Mouse (Mus musculus): ENCODE measurements at regions not wholly inside any gene's neighbourhood (a gene's known extent, or its start where the extent isn't known, plus 50 kb on each side); places are given as distances from the start of the nearest gene placed in this dataset.

DNA sequence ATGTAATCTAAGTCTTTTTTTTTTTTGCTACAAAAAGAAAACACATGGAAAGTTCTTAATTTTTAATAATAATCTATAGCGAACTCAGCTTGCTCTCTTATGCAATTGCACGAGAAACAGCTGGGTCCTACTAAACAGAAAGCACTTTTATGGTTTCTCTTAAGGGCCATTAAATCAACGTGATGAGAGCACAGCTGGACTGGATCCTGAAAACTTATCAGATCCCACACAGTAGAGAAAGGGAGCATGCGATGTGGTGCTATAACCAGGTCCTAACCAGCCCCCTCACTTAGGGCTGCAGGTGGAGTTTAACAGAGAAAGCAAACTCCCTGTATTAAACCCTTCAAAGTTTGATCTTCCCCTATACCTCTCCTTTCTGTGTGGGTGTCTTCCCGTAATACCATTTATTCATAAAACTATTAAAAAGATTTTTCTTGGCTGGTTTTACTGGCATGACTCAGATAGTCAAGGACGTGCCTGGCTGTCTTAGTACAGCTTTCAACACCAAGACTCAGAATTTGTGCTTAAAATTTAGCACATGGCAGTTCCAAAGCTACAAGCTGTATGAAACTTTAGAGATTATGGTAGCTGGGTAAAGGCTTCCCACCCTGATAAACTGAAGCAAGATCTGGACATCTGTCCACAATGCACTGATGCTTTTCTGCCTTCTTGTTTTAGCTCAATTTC, 197.3 kb downstream of the Cenpw start:
- Histone ChIP-seq H3K9me3 (replicated peaks; ENCODE audit: control insufficient read depth, low read length) (no peaks in the 10 kb centered on the region), H3K4me2 (ENCODE audit: low read depth, low read length) (no peak overlapping the region), H3K27me3 (ENCODE audit: control insufficient read depth, insufficient read depth, low read length) (no peaks in the 10 kb centered on the region), H3K9ac (replicated peaks; ENCODE audit: low read length) (no peak overlapping the region), H3K4me1 (ENCODE audit: control insufficient read depth, insufficient read depth, low read length) (no peaks in the 10 kb centered on the region), H3K27ac (replicated peaks; ENCODE audit: low read depth, low read length) (no peak overlapping the region), H3K36me3 (replicated peaks; ENCODE audit: control insufficient read depth, insufficient read depth, low read depth, low read length) (no peaks in the 10 kb centered on the region), H3K4me3 (ENCODE audit: low read depth, low read length) (no peak overlapping the region)
- DNase-seq (ENCODE audit: low spot score) (no peak), ATAC-seq (replicated peaks; ENCODE audit: insufficient number of reproducible peaks, low FRiP score, low TSS enrichment, low read depth) (no peak)
- 79% methylated on average over 6 of the region's 6 CpGs for WGBS

DNA sequence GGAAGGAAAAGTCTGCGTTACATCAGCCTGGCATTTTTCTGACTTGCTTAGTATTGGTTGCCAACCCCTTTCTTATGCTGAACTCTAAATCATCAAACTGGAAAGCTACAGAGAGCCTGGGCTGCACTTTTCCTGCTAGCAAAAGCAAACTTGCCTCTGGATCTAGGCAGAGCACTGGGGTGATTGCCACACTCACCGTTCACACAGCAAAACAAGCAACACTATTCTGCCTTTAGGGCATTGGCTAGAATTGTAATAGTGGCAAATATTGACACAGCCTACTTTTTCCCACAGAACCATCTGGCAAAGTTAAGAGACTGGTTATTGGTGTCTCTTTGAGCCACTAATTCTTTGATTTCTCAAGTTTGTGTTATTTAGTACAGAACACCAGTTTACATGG, 199.5 kb downstream of the Cenpw start:
- 63% methylated on average over 2 of the region's 2 CpGs for WGBS
- no peak for ATAC-seq (replicated peaks; ENCODE audit: insufficient number of reproducible peaks, low FRiP score, low TSS enrichment, low read depth)

DNA sequence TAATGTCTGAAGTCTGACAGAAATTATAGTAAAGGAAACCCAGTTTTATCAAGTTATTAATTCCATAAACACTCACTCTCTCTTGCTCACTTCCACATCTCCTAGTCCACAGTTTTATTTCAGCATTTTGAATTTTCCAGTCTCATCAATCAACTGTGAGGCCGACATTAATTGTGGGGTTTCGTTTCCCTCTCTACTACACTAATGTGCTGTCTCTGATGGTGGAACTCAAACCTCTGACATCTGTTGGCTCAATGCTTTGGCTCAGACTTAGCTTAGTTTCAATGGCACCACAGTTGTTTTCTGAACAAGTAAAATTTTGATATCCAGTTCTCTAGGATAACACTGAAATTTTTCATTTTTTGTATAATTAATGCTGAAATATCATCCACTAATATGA, 218.8 kb downstream of the Cenpw start:
- Histone ChIP-seq H3K9me3 (replicated peaks; ENCODE audit: control insufficient read depth, low read length) (no peaks in the 10 kb centered on the region), H3K4me3 (ENCODE audit: low read depth, low read length) (no peak overlapping the region), H3K27ac (replicated peaks; ENCODE audit: low read depth, low read length) (no peak overlapping the region), H3K27me3 (ENCODE audit: control insufficient read depth, insufficient read depth, low read length) (no peaks in the 10 kb centered on the region), H3K4me1 (ENCODE audit: control insufficient read depth, insufficient read depth, low read length) (no peaks in the 10 kb centered on the region), H3K36me3 (replicated peaks; ENCODE audit: control insufficient read depth, insufficient read depth, low read depth, low read length) (no peaks in the 10 kb centered on the region), H3K9ac (replicated peaks; ENCODE audit: low read length) (no peak overlapping the region), H3K4me2 (ENCODE audit: low read depth, low read length) (no peak overlapping the region)
- no peak for DNase-seq (ENCODE audit: low spot score)
- no peak for ATAC-seq (replicated peaks; ENCODE audit: insufficient number of reproducible peaks, low FRiP score, low TSS enrichment, low read depth)
- 72% methylated on average over 2 of the region's 2 CpGs for WGBS

More for the DNA sequence above, 199.5 kb downstream of the Cenpw start:
- Histone ChIP-seq H3K9me3 (replicated peaks; ENCODE audit: control insufficient read depth, low read length) (no peaks in the 10 kb centered on the region), H3K4me1 (ENCODE audit: control insufficient read depth, insufficient read depth, low read length) (no peaks in the 10 kb centered on the region), H3K4me3 (ENCODE audit: low read depth, low read length) (no peak overlapping the region), H3K27me3 (ENCODE audit: control insufficient read depth, insufficient read depth, low read length) (no peaks in the 10 kb centered on the region), H3K4me2 (ENCODE audit: low read depth, low read length) (no peak overlapping the region), H3K27ac (replicated peaks; ENCODE audit: low read depth, low read length) (no peak overlapping the region), H3K36me3 (replicated peaks; ENCODE audit: control insufficient read depth, insufficient read depth, low read depth, low read length) (no peaks in the 10 kb centered on the region), H3K9ac (replicated peaks; ENCODE audit: low read length) (no peak overlapping the region)
- no peak for DNase-seq (ENCODE audit: low spot score)
